Mouse (Mus musculus): Measurements from ENCODE around the gene Immp2l.
A peak's percentile ranks its signal among the peaks of the same experiment; 100 is the strongest.

Gene Immp2l

DNA sequence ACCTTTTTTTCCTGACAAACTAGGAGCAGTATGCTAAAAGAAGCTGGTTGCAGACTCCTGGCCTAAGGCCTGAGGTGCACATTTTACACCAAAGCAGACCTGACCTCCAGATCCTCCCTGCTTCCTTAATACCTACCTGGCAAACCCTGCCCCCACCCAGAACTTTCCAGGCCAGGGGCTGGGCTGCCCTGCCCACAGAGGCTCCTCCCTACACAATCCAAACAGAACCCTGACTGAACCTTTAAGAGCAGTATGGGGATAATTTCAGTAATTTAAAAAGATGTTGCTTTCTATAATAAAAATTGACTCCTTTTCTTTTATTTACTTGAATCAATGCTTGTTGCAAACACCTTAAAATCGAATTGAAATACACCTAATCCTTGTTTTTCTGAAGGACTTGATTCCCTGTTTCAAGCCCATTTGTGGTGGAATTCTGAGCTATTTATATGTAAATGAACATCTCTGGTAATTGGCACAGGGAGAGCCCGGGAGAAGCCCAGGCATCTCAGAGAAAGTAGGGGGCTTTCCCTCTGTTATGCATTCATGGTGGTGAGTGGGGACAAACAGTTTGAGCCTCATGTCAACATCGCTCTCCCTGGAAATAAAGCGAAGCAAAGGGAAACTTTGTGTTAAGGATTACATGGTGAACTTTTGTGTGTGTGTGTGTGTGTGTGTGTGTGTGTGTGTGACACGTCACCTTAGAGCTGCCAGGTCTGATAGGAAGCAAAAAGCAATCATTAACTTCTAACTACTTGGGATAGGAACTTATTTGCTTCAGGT is 535.3 kb downstream of the Immp2l start:
- DNase-seq = no peak

DNA sequence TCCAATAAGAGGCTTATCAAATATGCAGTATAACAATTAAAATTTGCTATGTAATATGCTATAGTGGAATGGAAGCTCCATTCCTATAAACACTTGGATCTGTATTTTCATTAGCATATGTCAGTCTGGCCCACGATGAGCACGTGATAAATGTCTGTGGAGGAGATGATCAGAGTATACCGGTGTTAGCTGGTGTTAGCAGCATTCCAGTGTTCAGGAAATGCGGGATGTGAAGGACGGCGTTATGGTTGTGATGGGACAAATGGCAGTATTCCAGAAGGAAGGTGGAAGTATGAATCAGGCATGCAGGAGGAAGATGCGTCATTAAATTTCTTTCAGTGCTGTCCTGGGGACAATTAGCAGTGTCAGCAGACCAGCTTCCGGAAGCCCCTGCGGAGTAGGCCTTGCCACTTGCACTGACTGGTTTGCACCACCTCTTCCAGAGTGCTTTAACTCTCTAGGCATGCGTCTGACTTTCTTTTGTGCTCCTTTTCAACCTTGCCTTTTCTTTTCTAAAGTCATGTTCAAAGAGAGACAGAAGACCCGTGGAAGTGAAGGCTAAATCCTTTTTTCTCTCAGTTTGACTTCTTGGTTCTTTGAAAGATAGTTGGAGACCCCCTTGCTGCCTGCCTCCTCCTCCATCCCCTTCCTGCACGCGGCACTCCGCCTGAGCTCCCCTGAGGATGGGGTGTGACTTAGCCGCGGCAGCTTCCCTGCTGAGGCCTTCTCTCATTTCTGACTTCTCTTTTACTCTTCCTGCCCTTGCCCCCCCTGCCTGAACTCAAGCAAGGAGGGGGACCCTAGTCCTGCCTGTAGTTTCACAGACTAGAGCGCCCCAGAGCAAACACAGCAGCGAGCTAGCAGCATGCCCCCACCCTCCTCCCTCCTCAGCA is 541.9 kb downstream of the Immp2l start:
- DNase-seq = peak; percentile 53

DNA sequence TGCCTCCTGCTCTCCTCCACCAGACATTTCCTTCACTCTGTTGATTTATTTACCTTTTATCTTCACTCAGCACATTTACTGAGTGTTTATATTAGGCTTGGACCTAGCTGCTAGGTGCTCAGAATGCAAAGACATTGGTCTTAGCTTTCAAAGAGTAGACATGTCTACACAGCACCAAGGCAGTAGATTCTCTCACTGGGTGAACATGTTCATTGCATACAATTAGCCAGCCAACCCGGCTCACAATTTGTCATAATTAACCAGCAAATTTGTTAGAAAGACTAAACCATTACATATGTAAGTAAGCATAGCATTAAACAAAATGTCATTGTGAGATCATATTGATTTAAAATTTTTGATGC is 542.5 kb downstream of the Immp2l start:
- DNase-seq = no peak

DNA sequence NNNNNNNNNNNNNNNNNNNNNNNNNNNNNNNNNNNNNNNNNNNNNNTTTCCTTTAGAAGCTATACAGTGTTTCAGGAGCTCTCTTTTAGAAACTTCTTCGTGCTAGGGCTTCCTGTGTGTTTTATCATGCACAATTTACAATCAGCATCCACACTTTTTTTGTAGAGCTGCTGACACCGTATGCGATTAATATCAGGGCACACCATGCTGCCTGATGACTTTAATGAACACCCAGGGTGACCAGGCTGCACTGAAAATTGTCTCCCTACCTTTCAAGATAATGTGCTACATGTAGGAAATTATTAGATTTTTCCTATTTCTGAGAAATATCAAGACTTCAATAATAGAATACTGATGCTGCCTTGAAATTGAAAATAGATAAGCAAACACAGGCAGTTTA is 549.9 kb downstream of the Immp2l start:
- no peak for DNase-seq

DNA sequence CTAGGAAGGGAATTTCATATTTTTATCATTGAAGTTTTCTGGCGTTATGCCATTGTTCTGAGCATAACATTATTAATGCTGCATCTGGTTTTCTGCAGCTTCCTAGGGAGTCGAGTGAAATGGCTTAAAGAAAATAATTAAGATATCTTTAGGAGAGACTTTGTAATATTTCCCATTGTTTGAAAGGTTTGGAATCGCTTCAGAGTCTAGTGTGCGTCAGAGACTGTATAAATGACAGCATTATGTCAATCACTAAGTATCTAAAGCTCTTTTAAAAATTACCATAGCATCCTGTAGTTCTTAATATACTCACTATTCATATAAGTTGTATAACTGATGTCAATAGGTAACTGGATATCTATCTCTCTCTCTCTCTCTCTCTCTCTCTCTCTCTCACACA is 551.3 kb downstream of the Immp2l start:
- DNase-seq = no peak

DNA sequence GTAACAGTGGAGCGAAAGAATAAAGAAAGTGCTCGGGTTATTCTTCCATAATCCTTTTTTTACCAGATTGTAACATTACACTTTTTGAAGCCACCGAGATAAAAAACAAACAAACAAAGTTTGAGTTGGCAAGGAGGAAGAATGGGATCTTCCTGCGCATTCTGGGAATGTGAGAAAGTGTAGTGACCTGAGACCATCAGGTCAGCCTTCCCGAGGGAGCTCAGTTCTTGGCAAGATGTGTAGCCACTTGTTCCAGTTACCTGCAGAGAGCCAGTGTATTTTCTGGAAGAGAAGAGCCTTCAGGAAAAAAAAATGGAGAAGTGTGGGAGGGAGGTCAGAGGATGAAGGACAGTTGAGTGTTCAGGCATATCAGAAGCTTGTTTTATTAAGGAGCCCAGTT is 569.5 kb downstream of the Immp2l start:
- no peak for DNase-seq

DNA sequence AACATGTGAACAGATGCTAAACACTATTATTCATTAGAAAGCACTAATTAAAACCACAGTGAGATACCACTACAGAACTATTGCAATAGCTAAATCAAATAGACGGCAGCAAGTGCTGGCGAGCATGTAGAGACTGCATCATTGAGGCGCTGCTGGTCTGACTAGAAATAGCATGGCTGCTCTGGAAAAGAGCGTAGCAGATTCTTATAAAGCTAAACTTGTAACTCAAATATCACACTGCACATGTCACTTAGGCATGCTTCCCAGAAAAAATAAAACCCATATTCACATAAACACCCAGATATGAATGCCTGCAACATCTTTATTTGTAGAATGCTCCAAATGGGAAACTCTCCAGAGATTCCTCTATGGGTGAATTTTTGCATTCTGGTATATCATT is 570.1 kb downstream of the Immp2l start:
- no peak for DNase-seq

DNA sequence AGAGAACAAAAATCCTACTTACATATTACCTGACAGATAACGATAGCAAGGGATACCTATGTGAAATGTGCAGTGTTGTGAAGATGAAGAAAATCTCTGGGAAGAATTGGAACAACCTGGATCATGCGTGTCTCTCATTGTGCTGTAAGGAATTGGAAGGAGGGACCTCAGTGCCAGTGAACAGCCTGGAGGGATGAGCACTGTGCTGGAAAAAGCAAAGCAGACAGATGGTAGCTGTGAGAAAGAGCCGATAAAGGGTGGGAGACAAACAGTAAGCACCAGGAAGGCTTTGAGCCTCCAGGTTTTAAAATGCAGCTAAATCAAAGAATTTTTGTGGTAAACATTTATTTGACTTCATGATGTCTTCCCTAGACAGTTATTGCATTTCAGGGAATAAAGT is 591.4 kb downstream of the Immp2l start:
- no peak for DNase-seq

DNA sequence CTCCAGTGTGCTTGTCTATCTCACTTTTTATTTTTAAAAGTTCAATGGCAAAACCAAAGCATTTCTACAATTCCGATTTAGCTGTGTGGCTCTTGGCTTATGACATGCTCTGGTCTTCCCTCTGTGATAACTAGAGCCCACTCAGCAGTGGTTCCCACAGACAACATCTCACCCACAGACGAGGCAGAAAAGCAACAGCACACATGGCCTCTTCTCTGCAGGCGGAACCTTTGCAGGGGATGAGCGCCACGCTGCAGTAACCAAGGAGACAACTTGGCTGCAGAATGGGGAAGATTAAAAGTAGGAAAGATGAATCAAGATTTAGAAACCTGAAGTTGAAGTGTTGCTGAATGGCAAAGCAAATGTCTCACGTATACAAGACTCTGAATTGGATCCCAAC is 597.5 kb downstream of the Immp2l start:
- no peak for DNase-seq

DNA sequence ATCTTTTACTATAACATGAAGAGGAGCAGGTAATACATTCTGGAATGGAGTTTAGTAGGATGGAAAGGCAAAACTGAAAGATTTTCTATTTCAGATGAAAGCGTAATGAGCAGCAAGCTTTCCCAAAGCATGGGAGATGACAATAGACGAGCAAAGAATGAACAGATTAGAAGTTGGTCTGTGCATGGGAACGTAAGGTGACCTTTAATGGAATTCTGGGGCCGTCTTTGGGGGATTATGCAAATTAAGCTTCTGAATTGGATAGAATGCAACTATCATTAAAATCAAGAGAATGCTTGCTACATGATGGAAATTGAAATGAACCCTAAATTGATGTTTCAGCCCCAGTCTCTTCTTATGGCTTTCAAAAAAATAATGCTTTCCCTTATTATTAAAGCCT is 619.4 kb downstream of the Immp2l start:
- DNase-seq = no peak

DNA sequence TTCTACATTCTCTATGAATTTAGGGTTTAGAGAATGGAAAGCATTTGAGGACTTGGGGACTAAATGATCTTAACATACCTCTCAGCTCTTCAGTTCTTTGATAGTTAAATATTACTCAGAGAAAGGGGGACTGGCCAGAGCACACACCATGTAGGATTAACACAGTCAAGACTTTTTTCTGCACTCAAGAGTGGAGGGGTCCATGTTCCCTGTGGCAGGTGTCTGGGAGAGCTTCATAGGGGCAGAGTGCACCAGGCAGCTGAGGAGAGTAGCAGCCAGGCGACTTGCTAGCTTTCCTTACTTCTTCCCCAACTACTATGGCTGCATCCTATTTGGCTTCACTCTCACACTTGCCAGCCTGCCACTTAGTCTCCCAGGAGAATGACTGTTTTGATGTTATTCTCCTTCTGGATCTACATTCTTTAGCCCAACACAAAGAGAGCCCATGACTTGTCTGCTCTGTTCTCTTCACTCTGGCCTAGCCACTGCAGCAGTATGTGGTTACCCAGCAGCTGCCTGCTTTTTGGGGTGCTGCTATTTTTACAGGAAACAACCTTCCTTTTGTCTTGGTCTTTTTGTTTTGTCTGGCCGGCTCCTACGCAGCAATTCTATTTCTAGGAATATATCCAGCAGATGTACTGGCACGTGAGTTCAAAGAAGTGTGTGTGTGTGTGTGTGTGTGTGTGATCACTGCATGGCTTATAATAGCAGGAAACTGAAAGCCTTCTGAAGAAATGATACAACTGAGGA is 621.1 kb downstream of the Immp2l start:
- DNase-seq = no peak

DNA sequence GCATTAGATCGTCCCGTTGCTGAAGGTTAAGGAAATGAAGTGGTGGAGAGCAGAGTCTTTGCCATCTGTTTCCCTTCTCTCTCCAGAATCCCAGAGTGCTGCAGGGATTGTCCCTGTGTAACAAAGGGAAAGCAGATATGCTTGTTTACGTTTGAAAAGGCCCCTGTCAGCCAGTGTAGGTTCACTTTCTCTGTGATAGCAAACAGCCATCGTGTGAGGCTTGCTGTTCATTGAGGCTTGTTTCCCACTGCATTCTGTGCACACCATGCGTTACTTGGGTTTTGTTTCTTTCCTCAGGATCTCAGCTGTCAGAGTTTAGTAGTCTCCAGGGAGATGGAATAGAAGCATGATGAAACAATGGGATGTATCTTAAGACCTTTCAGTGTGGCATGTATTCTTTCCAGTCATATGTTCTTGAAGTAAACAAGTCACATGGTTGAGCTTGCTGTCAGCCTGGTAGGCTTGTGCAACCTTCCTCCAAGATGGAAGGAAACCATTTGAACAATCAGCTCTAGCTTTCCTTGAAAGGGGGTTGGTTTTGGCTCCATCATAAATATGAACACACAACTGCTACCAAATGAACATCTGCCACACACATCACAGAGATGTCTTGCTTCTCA is 623.2 kb downstream of the Immp2l start:
- peak; percentile 53 for DNase-seq

DNA sequence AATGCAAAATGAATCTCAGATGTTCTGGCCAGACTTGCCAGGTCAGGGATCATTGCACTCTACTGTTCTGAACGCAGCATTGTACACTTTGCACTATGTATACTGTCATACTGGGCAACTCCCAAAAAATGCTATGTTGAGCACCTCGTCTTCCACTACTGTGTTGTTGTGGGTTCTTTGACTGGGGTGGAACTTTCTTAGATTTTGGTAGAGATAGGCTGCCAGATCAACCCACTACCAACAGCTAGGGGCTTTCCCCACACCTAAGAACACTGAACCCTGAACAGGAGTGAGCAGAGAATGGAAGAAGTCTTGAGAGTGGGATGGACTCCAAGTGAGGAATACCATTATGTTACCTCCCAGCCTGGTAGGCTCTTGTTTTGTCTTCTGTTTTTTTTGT is 623.8 kb downstream of the Immp2l start:
- DNase-seq = no peak

DNA sequence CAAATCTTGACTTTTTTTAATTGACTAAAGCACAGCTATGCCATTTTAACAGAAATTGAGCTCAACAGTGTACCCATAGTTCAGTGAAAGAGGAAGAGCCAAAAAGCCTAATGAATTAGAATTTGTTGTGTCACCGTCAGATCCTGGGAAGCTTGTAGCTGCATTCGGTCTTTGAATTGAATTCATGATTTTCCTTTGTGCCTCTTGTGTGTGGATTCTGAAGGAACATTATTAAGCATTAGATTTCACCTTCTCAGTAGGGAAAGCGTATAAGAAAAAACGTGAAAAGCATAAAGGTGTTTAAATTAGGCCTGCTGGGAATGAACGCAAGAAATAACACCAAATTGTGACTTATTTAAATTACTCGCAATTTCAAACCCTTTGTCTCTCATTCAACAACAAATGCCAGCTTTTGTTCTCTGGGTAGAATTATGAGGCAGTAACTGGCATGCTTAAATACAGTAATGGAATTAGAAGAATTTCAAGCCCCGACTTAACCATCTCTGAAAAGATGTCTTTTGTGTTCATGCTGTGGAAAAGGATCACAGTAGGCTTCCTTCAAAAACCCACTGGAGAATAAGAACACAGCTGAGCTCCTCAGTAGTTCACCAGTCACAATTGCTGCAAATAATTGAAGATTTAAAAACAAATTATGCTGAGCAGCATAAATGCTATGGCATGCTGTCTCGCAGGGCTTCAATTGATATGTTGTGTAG is 626.1 kb downstream of the Immp2l start:
- DNase-seq = no peak

DNA sequence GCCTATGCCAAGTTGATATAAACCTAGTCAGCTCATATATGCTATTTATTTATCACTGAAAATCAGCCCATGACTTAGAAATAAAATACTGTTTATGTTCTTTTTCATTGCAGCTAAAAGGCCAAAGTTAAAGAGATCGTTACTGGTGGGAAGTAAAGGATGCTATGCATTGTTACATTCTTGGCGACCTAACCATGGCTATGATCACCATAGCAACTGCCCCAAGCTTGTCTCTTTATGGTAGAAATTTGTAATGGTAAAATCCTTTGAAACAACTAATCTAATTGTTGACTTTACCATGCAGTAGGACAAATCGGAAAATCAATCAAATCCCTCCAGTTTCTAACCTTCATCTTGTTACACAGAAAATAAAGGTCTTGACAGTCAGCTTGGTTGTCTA is 644.4 kb downstream of the Immp2l start:
- no peak for DNase-seq

DNA sequence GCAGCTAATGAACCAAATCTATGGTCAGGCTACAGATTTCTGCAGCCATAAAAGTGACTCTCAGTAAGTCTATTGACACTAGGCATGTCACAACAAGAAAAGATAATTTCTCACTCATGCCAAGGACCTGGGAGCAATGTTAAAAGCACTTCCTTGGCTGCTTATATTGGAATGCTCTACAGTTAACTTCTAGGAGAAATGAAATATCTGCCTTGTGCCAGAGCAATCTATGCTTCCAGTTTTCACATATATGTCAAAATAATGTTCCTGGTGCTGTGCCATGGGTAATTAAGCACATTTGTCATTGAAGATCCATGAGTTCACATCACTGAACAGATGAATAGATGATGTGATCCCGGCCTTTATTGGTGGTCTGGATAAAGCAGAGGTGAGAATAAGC is 645.6 kb downstream of the Immp2l start:
- no peak for DNase-seq

DNA sequence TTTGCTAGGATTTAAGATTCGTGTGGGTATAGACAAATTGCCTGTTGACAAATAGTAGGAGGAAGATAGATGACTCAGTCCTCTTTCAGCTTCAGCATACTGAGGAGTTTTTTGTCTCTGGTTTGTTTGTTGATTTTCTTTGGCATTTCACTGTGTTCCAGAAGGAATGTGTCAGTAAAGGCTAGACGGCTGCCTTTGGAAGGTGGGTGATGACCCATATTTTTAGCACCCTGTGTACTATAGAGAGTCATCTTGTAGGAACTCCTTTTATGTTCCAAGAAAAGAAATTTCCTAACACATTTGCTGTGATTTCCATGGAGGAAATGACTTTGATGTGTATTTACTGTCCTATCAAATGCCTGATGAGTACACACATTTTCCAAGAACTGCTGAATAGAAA is 651.0 kb downstream of the Immp2l start:
- DNase-seq = no peak

DNA sequence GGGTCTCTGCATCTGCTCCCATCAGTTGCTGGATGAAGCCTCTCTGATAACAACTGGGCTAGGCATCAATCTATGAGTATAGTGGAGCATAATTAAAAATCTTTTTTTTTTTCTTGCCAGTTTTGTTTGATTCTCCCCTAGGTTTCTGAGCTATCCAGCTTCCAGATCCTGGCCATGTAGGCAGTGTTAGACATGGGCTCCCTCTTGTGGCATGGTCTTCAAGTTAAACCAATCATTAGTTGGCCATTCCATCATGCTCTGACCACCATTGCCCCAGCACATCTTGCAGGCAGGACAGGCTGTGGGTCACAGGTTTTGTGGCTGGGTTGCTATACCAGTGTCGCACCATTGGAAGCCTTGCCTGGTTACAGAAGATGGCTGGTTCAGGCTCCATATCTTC is 656.3 kb downstream of the Immp2l start:
- DNase-seq = peak; percentile 31

DNA sequence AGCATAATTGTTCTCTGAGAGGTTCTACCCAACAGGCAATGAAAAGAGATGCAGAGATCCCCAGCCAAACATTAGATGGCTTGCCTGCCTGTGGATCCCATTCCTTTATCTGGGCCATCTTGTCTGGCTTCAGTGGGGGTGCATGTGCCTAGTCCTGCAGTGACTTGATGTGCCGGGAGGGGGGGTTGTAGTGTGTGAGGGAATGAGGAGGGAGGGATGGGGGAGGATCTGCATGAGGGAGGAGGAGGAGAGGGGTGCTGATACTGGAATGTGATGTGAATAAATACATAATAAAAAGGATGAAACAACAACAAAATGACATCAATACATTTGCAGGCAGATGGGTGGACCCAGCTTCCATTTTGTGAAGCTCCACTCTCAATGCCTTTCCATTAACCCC is 658.3 kb downstream of the Immp2l start:
- no peak for DNase-seq

DNA sequence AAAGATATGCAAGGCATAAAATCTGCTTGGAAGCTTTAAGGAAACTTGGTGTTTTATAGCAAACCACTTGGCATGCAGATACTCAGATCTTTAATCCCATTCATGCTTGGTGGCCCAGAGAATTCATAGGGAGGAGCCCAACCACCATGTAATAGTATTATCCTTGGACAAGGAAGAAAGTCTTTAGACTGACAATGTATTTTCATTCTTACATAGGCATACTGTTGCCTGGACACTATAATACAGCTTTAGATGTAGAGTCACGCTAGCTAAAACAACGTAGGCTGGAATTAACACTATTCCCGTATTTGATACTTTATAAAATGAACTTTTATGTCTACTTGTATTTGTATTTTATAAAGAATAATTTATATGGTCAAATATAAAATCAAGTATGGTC is 665.9 kb downstream of the Immp2l start:
- no peak for DNase-seq

DNA sequence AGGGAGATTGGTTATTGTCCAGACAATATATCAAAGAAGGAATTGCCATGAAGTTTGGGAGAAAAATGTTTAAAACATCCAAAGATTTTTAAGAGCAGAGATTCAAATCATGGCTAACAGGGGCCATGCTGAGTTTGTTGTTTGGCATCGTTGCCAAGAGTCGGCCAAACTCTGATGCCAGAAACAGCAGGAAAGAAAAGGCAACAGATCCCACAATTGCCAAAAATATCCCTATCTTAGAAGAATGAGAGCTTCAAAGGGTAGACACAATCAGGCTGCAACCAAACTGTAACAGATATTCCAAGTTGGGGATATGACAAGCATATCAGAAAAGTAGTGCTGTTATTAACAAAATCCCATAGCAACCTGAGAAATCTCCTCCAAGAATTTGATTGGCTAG is 686.7 kb downstream of the Immp2l start:
- DNase-seq = no peak

DNA sequence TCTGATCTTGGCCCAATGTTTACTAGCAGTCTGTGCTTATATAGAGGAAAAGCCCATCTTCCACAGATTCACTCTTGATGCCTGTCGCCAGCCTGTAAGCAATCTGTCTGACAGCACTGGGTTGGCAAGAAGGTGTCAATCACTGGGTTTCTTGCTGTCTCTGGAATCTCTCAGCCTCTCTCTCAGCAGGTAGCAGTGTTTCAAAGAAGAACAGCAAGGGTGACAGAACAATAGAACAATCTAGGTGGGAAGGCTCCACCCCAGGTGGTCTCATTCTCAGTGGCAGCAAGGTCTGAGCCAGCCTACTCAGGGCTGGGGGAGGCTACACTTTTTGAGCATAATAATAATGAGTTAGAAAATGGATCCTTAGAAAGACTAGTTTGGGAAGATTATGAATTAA is 693.1 kb downstream of the Immp2l start:
- DNase-seq = no peak

DNA sequence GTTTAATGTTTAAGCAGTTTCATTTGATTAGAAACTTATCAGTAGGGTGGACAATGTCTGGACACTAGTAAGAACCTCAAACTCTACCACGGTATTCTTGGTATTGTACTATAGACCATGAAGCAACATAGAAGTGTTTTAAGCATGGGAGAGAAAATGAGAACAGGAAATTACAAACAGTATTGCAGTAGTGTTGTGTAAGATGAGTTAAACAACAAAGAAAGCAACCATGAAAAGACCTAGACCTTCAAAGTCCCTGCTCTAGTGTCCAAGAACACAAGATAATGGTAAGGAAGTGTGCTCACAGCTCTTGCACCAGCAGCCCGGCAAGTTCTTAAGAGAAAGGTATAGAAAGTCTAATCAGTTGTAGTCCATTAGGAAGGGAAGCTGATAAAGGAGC is 700.7 kb downstream of the Immp2l start:
- DNase-seq = no peak

All from embryo, embryonic 11 days (tissue).